Mouse (Mus musculus) hematopoietic multipotent progenitor cell, adult 10-12 weeks (in vitro differentiated cells): ENCODE measurements around the gene Tmprss11a. TPM values are rescaled to one million over a fixed set of nuclear protein-coding genes. Genes with fewer than 3 reads are reported as not detected.

Source experiments
- polyA plus RNA-seq: library from polyadenylated mRNA; stranded (reverse); fragments of >175 nt; gene quantifications from 2 replicates; pipeline ENCODE4 v1.2.3, GENCODE M21; 2012; ENCODE audit warnings: low replicate concordance

Tmprss11a gene
- not detected in 2 replicates for polyA plus RNA-seq

GRCm38 (mm10) chr5:86468890-86469289 lies at the start of gene Tmprss11a:
Tmprss11a (minus strand) TSS chr5:86468990.

GRCm38 (mm10) chr5:86518500-86518899 lies 49.7 kb upstream of the Tmprss11a start, which contains the start of gene Tmprss11g:
Tmprss11g (minus strand) TSS chr5:86518600.

GRCm38 (mm10) chr5:86373320-86373719 lies 95.5 kb downstream of the Tmprss11a start, which contains the start of gene Tmprss11d:
Tmprss11d (minus strand) TSS chr5:86373420.

Other genes starting within 250 kb of the Tmprss11a start
- gene Tmprss11c, start 179.7 kb downstream of the Tmprss11a start, polyA plus RNA-seq: not detected in 2 replicates
- not detected in 2 replicates for gene Tmprss11d, start 95.6 kb downstream of the Tmprss11a start, polyA plus RNA-seq
- gene Tmprss11g, start 49.6 kb upstream of the Tmprss11a start, polyA plus RNA-seq: not detected in 2 replicates
- gene Tmprss11f, start 163.4 kb upstream of the Tmprss11a start, polyA plus RNA-seq: not detected in 2 replicates
- not detected in 2 replicates for gene Tmprss11b, start 207.4 kb upstream of the Tmprss11a start, polyA plus RNA-seq